Mouse (Mus musculus) hindbrain, postnatal 0 days (tissue): Measurements from ENCODE around the gene Iqce. TPM values are rescaled to one million over a fixed set of nuclear protein-coding genes. Genes with fewer than 3 reads are reported as not detected.

ENCODE experiments used
- ATAC-seq: fragments of 200-750 bp; cut with Nextera tagmentation; 2 replicates; pipeline ENCODE4 v1.8.0; 2017; ENCODE audit warnings: mild to moderate bottlenecking, moderate TSS enrichment, moderate library complexity
- DNase-seq: peaks from one replicate; pipeline ENCODE4 v3.0.0-alpha.2; 2015; ENCODE audit warnings: low spot score
- H3K27ac ChIP-seq: fragments of 300-500 bp; sonication (generic); 2 replicates; pipeline ENCODE4 v1.5.1; 2014; ENCODE audit warnings: mild to moderate bottlenecking
- H3K27me3 ChIP-seq: fragments of 300-500 bp; sonication (generic); 2 replicates; pipeline ENCODE4 v1.6.1; 2014; ENCODE audit warnings: low read length, mixed read lengths; ENCODE audit not compliant: insufficient read depth
- H3K36me3 ChIP-seq: fragments of 300-500 bp; sonication (generic); 2 replicates; pipeline ENCODE4 v1.6.1; 2014; ENCODE audit warnings: low read length, mixed read lengths; ENCODE audit not compliant: insufficient read depth
- H3K4me1 ChIP-seq: fragments of 300-500 bp; sonication (generic); 2 replicates; pipeline ENCODE4 v1.6.1; 2014; ENCODE audit warnings: antibody characterized with exemption, low read length, mixed read lengths; ENCODE audit not compliant: insufficient read depth
- H3K4me2 ChIP-seq: fragments of 300-500 bp; sonication (generic); 2 replicates; pipeline ENCODE4 v1.6.1; 2014; ENCODE audit warnings: low read depth, mild to moderate bottlenecking, low read length, moderate library complexity, mixed read lengths
- H3K4me3 ChIP-seq: fragments of 300-500 bp; sonication (generic); 2 replicates; pipeline ENCODE4 v1.5.1; 2014; ENCODE audit warnings: low read length
- H3K9ac ChIP-seq: fragments of 300-500 bp; sonication (generic); replicated peaks from 2 replicates; pipeline ENCODE4 v1.6.1; 2014; ENCODE audit warnings: mild to moderate bottlenecking, low read length, moderate library complexity, mixed read lengths
- H3K9me3 ChIP-seq: fragments of 300-500 bp; sonication (generic); 2 replicates; pipeline ENCODE4 v1.6.1; 2016; ENCODE audit warnings: low read length, mixed read lengths
- CTCF ChIP-seq: IDR thresholded peaks from 2 replicates; pipeline ENCODE4 v1.5.1; 2016; ENCODE audit warnings: antibody characterized with exemption, control low read depth, low read depth
- WGBS: fragments of 180-500 bp; shearing (Covaris S2); extraction: QIAGEN DNeasy Blood & Tissue Kit; methylation state at CpG from one replicate; pipeline ENCODE4 v1.1.7; 2014; 5-methylcytosine and 5-hydroxymethylcytosine counted together
- polyA plus RNA-seq: library from polyadenylated mRNA; unstranded; fragments of >200 nt; fragmentation: Nextera tagmentation; extraction: Ambion mirVana; gene quantifications from 2 replicates; pipeline ENCODE4 v1.2.1, GENCODE M21; 2015
- total RNA-seq: library from RNA; depleted of rRNA; stranded (reverse); fragments of >200 nt; gene quantifications from 2 replicates; pipeline ENCODE4 v1.2.3, GENCODE M21; 2014

The Iqce gene
- total and polyA plus RNA-seq, 2 experiments from 2014 or later, result 22.1 to 43.1 TPM

GRCm38 (mm10) chr5:140637058-140637410 lies 65.1 kb downstream of the Iqce start:
- H3K4me3 ChIP-seq, result no peak overlapping the region
- peaks cover 25% of the 10 kb centered on the region; the same call in 1 of the 2 replicates for H3K4me1 ChIP-seq
- peak; percentile 15; the same call in 1 of the 2 replicates for ATAC-seq
- no peaks in the 10 kb centered on the region for H3K27me3 ChIP-seq
- no peak for TF ChIP-seq CTCF
- no peak overlapping the region for H3K4me2 ChIP-seq
- DNase-seq, result peak; percentile 75
- H3K9me3 ChIP-seq, result no peaks in the 10 kb centered on the region
- H3K27ac ChIP-seq, result peak overlapping the region; percentile 58
- H3K36me3 ChIP-seq, result peaks cover 36% of the 10 kb centered on the region
- no peak overlapping the region for H3K9ac ChIP-seq
- WGBS, result 32% methylated on average over 6 of the region's 6 CpGs

DNA sequence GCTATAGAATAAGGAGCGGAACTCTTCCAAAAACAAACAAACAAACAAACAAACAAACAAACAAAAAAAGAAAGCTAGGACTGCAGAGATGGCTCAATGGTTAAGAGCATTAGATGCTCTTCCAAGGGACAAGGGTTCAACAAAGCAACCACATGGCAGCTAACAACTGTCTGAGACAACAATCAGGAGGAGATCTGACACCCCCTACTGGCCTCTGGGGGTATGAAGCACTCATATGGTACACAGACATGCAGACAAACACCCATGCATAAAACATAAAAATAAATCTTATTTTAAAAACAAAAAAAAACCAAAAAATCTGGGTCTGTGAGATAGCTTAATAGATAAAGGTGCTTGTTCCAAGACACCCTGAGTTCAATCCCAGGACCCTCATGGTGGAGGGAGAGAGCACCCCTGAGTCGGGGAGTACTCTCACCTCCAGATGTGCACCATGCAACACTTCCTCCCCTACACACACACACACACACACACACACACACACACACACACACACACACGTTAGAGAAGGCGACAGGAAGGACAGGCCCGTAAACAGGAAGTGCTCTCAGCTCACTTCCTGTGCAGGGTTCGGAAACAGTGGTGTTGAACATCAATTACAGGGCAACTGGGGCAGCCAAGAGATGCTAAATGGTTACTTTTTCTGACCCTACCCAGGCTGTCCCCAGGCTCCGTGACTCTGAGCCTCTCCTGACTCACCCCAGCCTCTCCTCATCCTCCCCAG lies 65.7 kb downstream of the Iqce start:
- Histone ChIP-seq H3K4me3 (no peak overlapping the region), H3K36me3 (peaks cover 42% of the 10 kb centered on the region), H3K4me1 (peaks cover 24% of the 10 kb centered on the region; the same call in 1 of the 2 replicates), H3K9ac (no peak overlapping the region), H3K9me3 (no peaks in the 10 kb centered on the region), H3K4me2 (no peak overlapping the region), H3K27ac (peak overlapping the region; percentile 58; the same call in 1 of the 2 replicates), H3K27me3 (no peaks in the 10 kb centered on the region)
- WGBS, result 76% methylated on average over 7 of the region's 7 CpGs
- DNase-seq (no peak), ATAC-seq (no peak)
- peak; percentile 43 for TF ChIP-seq CTCF

DNA sequence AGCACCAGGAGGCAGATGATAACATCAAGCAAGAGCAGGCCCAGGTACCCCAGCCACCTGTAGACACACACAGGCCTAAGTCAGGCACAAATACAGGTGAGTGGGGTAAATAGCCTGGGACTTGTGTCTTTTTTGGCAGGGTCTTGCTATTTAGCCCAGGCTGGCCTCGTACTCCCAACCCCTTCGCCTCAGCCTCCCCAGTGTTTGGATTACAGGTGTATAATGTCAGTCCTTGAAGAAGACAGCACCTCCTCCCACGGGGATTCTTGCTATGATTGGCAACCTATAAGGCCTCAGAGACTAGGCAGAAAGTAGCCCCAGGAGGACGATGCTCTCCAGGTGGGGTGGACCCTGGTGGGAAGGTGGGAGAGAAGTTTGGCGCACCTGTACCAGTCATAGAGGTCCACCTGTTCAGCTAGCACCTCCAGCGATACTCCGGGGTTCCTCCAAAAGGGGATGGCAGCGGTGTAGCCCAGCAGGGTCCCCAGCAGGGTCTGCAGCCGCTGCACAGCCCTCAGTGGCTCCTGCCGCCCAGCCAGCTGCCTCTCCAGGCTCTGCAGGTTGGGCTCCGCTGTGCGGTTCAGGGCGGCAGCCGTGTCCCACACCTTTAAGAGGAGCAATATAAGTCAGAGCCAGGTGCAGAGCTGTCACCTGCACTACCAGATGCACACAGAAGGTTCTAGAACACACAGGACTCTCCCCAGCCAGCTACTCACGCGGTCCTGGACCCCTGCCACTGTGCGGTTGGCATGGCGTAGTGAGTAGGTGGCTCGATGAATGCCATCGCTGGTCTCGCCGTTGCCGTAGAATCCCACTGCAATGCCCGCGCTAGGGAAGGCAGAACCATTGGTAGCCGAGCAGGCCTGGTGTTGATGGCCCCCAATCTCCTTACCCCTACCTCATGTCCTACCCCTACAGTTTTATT lies 67.1 kb downstream of the Iqce start:
- WGBS, result 76% methylated on average over 26 of the region's 26 CpGs
- no peak overlapping the region for H3K9ac ChIP-seq
- no peaks in the 10 kb centered on the region for H3K27me3 ChIP-seq
- TF ChIP-seq CTCF, result no peak
- no peak overlapping the region for H3K4me2 ChIP-seq
- no peak overlapping the region for H3K4me3 ChIP-seq
- DNase-seq, result peak; percentile 47
- peaks cover 14% of the 10 kb centered on the region; the same call in 1 of the 2 replicates for H3K4me1 ChIP-seq
- no peak for ATAC-seq
- peaks cover 55% of the 10 kb centered on the region for H3K36me3 ChIP-seq
- no peaks in the 10 kb centered on the region for H3K9me3 ChIP-seq
- no peak overlapping the region for H3K27ac ChIP-seq

DNA sequence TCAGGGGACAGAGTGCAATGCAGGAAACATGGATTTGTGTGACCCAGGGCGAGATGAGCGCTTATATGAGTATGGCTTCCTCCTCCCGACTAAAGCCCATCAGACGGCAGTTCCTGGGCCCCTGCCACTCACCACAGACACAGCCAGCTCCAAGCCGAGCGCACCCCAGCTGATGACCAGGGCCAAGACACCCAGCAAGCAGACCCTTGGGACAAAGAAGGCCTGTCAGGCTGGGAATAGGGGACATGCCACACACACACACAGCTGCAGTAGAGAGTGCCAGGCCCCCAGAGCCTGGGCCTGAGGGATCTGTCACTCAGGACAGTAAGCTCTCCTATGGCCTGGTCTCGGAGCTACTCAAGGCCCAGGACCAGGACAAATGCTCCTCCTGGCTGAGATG lies 68.7 kb downstream of the Iqce start:
- Histone ChIP-seq H3K4me2 (no peak overlapping the region), H3K27ac (no peak overlapping the region), H3K27me3 (no peaks in the 10 kb centered on the region), H3K4me1 (peaks cover 14% of the 10 kb centered on the region; the same call in 1 of the 2 replicates), H3K4me3 (no peak overlapping the region), H3K36me3 (peaks cover 71% of the 10 kb centered on the region), H3K9ac (no peak overlapping the region), H3K9me3 (no peaks in the 10 kb centered on the region)
- no peak for TF ChIP-seq CTCF
- DNase-seq, result peak; percentile 39
- ATAC-seq, result peak; percentile 46; the same call in 1 of the 2 replicates
- 58% methylated on average over 7 of the region's 7 CpGs for WGBS

DNA sequence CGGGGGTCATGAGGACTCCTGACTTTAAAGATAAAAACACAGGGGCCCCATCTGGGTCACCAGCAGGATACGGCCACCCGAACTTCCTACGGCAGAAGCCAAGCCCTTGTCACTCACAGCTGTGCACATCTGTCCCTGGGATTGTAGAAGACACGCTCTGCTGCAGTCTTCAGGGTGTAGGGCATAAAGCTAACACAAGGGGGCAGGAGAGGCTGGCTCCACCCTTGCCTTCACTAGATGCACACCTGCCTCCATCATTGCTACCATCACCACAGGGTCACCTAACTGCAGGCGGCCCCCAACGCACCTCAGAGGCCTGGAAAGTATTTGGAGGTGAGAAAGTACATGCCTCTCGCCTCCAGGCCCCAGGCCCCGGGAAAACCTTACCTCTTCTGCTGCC lies 73.2 kb downstream of the Iqce start:
- peak; percentile 63 for TF ChIP-seq CTCF
- 93% methylated on average over 9 of the region's 9 CpGs for WGBS

DNA sequence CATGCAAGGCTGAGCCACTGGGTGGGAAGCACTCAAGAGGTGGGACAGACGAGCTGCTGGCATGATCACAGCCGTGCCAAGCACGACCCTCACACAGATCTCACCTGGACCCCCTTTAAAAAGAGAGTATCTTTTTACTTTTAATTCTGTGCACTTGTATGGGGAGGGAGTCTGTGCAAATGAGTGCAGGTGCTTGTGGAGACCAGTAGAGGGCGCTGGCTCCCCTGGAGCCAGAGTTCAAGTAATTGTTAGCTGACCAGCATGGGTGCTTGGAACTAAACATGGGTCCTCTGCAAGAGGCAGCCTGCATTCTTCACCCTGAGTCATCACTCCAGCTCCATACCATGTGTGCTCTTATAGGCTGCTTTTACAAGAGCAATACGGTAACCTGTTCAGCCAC lies 74.6 kb downstream of the Iqce start:
- TF ChIP-seq CTCF, result peak; percentile 45; the same call in 1 of the 2 replicates
- Histone ChIP-seq H3K4me2 (no peak overlapping the region), H3K4me3 (no peak overlapping the region), H3K4me1 (no peaks in the 10 kb centered on the region), H3K9me3 (no peaks in the 10 kb centered on the region), H3K27me3 (no peaks in the 10 kb centered on the region), H3K9ac (no peak overlapping the region), H3K27ac (no peak overlapping the region), H3K36me3 (peaks cover 88% of the 10 kb centered on the region)
- WGBS, result 92% methylated on average over 5 of the region's 5 CpGs
- DNase-seq (no peak), ATAC-seq (no peak)

More for the DNA sequence above, 73.2 kb downstream of the Iqce start:
- DNase-seq (no peak), ATAC-seq (no peak)
- H3K4me2 ChIP-seq, result no peak overlapping the region
- no peak overlapping the region for H3K27ac ChIP-seq
- H3K4me3 ChIP-seq, result no peak overlapping the region
- H3K9me3 ChIP-seq, result no peaks in the 10 kb centered on the region
- H3K27me3 ChIP-seq, result no peaks in the 10 kb centered on the region
- no peaks in the 10 kb centered on the region for H3K4me1 ChIP-seq
- peaks cover 86% of the 10 kb centered on the region for H3K36me3 ChIP-seq
- H3K9ac ChIP-seq, result no peak overlapping the region
